Mouse (Mus musculus): ENCODE results near the gene Olfr186. TPM values are rescaled to one million over a fixed set of nuclear protein-coding genes. Genes with fewer than 3 reads are reported as not detected.

The Olfr186 gene
- not detected in 2 replicates for polyA plus RNA-seq (2015; fragmentation: Nextera tagmentation; extraction: Ambion mirVana)

DNA sequence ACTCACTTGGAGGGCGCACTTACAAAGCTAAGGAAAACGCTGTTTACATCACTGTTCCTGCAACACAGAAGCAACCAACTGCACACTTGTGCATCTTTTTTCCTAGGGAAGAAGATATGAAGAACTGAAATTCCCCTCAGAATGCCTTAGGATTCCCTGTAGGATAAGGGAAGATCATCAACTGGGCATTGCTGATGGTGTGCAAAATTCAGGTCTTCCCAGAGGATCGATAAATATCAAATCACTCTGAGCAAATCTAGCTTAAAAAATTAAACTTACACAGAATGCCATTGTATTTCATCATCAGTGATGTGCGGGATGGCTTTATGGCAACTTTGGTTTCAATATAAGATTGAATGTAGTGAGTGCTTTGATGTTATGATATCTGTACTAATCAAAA is at the start of gene Olfr186:
Gene Olfr186, minus strand, starts transcription at position 101 of the 400 bp plus-strand sequence.

DNA sequence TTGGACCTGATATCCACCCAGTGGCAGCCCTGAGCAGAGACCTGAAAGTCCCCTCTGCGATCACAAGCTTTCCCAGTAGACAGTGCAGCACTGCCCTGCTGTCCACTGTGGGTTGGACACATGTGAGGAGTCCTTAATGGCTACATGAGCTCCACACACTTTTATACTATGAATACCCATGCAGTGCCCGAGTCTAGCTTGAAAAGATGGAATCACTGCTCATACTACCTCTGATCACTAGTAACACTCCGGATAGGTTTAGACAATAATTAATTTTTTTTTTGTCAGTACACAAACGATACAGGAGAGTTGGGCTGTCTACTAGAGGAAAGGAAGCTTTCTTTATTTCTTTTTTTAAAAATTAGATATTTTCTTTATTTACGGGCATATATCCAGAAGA is 47.8 kb upstream of the Olfr186 start, which contains the start of gene Olfr190:
Gene Olfr190, minus strand, starts transcription at position 101 of the 400 bp plus-strand sequence.

DNA sequence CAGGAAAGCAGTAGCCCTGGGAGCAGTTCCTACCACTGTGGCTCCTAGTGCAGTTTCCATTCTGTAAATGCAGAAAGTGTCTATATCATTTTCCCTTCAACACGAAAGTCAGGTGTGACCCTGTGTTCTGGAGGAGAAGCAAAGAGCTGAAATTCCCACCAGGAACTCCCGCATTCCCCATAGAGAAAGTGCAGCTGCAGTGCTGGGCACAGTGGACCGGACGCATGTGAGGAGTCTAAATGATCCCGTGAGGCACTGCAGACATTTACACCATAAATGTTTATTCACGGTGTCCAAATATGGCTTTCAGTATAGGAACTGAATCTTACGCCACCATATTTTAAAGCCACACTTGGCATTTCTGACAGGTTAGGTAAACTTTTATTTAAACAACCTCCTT is 9.6 kb upstream of the Olfr186 start, which contains the start of gene Olfr187:
Gene Olfr187, minus strand, starts transcription at position 58 of the 400 bp plus-strand sequence.

DNA sequence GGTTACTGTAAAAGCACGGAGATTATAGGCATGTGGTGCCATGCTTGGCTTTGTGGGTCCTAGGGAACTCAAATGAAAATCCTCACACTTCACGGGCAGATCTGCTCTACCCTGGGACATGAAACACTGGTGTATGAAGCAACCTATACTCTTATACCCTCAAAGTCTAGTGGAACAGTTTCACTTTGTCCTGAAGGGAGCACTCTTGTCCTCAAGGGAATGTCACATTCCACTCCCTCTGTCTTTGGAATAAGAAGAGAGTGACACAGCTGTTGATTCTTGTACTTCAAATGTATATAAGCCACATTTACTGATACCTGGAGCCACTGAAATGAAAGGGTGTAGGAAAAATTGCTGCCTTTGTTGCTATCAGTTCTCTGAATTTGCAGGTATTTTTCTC is 35.0 kb downstream of the Olfr186 start, which contains the start of gene Olfr183:
Gene Olfr183, plus strand, starts transcription at position 301 of the 400 bp plus-strand sequence.

Other genes starting within 250 kb of the Olfr186 start
- gene Olfr173, start 230.0 kb downstream of the Olfr186 start, polyA plus RNA-seq (2015; fragmentation: Nextera tagmentation; extraction: Ambion mirVana) = not detected in 2 replicates
- not detected in 2 replicates for gene Olfr175-ps1, start 203.5 kb downstream of the Olfr186 start, polyA plus RNA-seq (2015; fragmentation: Nextera tagmentation; extraction: Ambion mirVana)
- gene Olfr177, start 155.5 kb downstream of the Olfr186 start, polyA plus RNA-seq (2015; fragmentation: Nextera tagmentation; extraction: Ambion mirVana) = not detected in 2 replicates
- gene Olfr178, start 138.2 kb downstream of the Olfr186 start, polyA plus RNA-seq (2015; fragmentation: Nextera tagmentation; extraction: Ambion mirVana) = not detected in 2 replicates
- not detected in 2 replicates for gene Olfr181, start 101.5 kb downstream of the Olfr186 start, polyA plus RNA-seq (2015; fragmentation: Nextera tagmentation; extraction: Ambion mirVana)
- not detected in 2 replicates for gene Olfr180, start 100.9 kb downstream of the Olfr186 start, polyA plus RNA-seq (2015; fragmentation: Nextera tagmentation; extraction: Ambion mirVana)
- gene Olfr183, start 34.9 kb downstream of the Olfr186 start, polyA plus RNA-seq (2015; fragmentation: Nextera tagmentation; extraction: Ambion mirVana) = not detected in 2 replicates
- not detected in 2 replicates for gene Olfr187, start 9.5 kb upstream of the Olfr186 start, polyA plus RNA-seq (2015; fragmentation: Nextera tagmentation; extraction: Ambion mirVana)
- not detected in 2 replicates for gene Olfr190, start 47.7 kb upstream of the Olfr186 start, polyA plus RNA-seq (2015; fragmentation: Nextera tagmentation; extraction: Ambion mirVana)
- gene Olfr191, start 59.5 kb upstream of the Olfr186 start, polyA plus RNA-seq (2015; fragmentation: Nextera tagmentation; extraction: Ambion mirVana) = not detected in 2 replicates
- gene Olfr193, start 81.6 kb upstream of the Olfr186 start, polyA plus RNA-seq (2015; fragmentation: Nextera tagmentation; extraction: Ambion mirVana) = not detected in 2 replicates
- gene Olfr194, start 90.8 kb upstream of the Olfr186 start, polyA plus RNA-seq (2015; fragmentation: Nextera tagmentation; extraction: Ambion mirVana) = not detected in 2 replicates
- gene Olfr195, start 116.8 kb upstream of the Olfr186 start, polyA plus RNA-seq (2015; fragmentation: Nextera tagmentation; extraction: Ambion mirVana) = not detected in 2 replicates
- not detected in 2 replicates for gene Olfr196, start 140.2 kb upstream of the Olfr186 start, polyA plus RNA-seq (2015; fragmentation: Nextera tagmentation; extraction: Ambion mirVana)
- gene Olfr198, start 173.2 kb upstream of the Olfr186 start, polyA plus RNA-seq (2015; fragmentation: Nextera tagmentation; extraction: Ambion mirVana) = not detected in 2 replicates
- gene Olfr199, start 189.5 kb upstream of the Olfr186 start, polyA plus RNA-seq (2015; fragmentation: Nextera tagmentation; extraction: Ambion mirVana) = not detected in 2 replicates
- gene Olfr201, start 242.3 kb upstream of the Olfr186 start, polyA plus RNA-seq (2015; fragmentation: Nextera tagmentation; extraction: Ambion mirVana) = not detected in 2 replicates